Comparison of ENCODE assay signal across 7 mouse cellular contexts in the genomic region with DNA sequence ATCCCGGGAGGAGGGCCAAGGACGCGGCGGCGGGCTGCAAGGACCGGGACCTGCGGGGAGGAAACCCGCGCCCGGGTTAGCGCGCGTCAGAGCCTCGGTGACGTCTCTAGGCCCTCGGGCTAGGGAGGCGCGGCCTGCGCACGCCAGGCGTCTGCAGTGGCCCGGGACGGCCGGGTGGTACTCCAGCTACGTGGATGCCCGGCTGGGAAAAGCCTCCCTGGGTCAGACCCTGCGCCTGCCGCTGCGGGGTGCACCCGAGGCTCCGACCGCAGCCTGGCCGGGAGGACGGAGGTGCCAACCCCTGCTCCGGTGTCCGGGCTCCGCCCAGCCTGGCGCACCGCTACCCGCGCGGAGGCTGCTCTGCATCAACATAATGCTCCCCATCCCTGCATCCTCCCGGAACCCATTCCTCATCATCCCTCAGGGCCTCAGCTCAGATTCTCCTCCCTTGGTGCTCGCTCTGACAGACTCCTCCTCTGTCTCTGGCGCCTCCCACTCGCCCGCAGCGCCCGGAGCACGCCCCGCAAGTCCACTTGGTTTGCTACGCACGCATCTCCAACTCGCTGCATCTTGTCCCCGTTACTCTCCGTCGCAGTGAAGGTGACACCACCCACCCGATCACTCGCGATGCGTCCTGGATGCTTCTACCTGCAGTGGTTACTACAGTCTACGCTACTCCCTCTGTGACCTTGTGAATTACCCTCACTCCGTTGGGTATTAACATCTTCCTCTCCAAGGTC. TPM values are rescaled to one million over a fixed set of nuclear protein-coding genes. Genes with fewer than 3 reads are reported as not detected.
A peak's percentile ranks its signal among the peaks of the same experiment; 100 is the strongest.
DNase-seq lines count a peak whose midpoint lies in the region; ATAC-seq lines count a peak whose summit lies in the region.

No protein-coding gene starts in this region.

- H3K27ac ChIP-seq in intestine, embryonic 16.5 days (ENCODE audit: low read length): peak overlapping the region; percentile 9; the same call in 1 of the 2 replicates
- H3K27ac ChIP-seq in midbrain, embryonic 10.5 days (replicated peaks): peak overlapping the region; percentile 43

- H3K4me3 ChIP-seq in intestine, embryonic 16.5 days (ENCODE audit: low read length): peak overlapping the region; percentile 74
- H3K4me3 ChIP-seq in midbrain, embryonic 10.5 days: peak overlapping the region; percentile 69

- peaks cover 22% of the 10 kb centered on the region for H3K4me1 ChIP-seq in intestine, embryonic 16.5 days (ENCODE audit: control insufficient read depth, insufficient read depth, low read length)
- peaks cover 36% of the 10 kb centered on the region for H3K4me1 ChIP-seq in midbrain, embryonic 10.5 days

- under 1% methylated on average over 63 of the region's 63 CpGs for WGBS in intestine, embryonic 16.5 days
- WGBS in midbrain, embryonic 10.5 days: under 1% methylated on average over 63 of the region's 63 CpGs

- peak overlapping the region; percentile 70 for H3K9ac ChIP-seq in intestine, embryonic 16.5 days (ENCODE audit: low read depth, low read length)

- ATAC-seq in activated CD4-positive, CD25-positive, alpha-beta regulatory T cell, adult 4 months: peak; percentile 67
- peak; percentile 49 for ATAC-seq in intestine, embryonic 16.5 days

- H3K27me3 ChIP-seq in intestine, embryonic 16.5 days (replicated peaks; ENCODE audit: control insufficient read depth, insufficient read depth, low read length): peaks cover 17% of the 10 kb centered on the region
- H3K27me3 ChIP-seq in midbrain, embryonic 10.5 days (ENCODE audit: low read depth, poor library complexity, severe bottlenecking): peaks cover 82% of the 10 kb centered on the region

- intact Hi-C loops in left cerebral cortex, postnatal 4 days (cut with DNase I): loop anchor here (2.0 to 5.0 kb wide), 2 partner anchors 72 to 123 kb away; no protein-coding TSS in a partner anchor

- no peaks in the 10 kb centered on the region for H3K36me3 ChIP-seq in intestine, embryonic 16.5 days (ENCODE audit: control insufficient read depth, insufficient read depth, low read length)
- H3K36me3 ChIP-seq in midbrain, embryonic 10.5 days: no peaks in the 10 kb centered on the region

- no peaks in the 10 kb centered on the region for H3K9me3 ChIP-seq in intestine, embryonic 16.5 days (ENCODE audit: control insufficient read depth, low read length)
- H3K9me3 ChIP-seq in midbrain, embryonic 10.5 days (replicated peaks): no peaks in the 10 kb centered on the region

- H3K4me2 ChIP-seq in intestine, embryonic 16.5 days (ENCODE audit: low read depth, low read length): peak overlapping the region; percentile 100

- peak; percentile 64 for DNase-seq in embryo, embryonic 10.5 days (ENCODE audit: low spot score)
- DNase-seq in gastrocnemius, postnatal 4 days (ENCODE audit: low spot score in 2 of 2): peak; percentile 36 to 54
- peak; percentile 65 for DNase-seq in left cerebral cortex, postnatal 4 days
- DNase-seq in midbrain, embryonic 10.5 days (ENCODE audit: low spot score): peak; percentile 69
- peak; percentile 76 for DNase-seq in skeletal muscle tissue, adult 2 months (ENCODE audit: low read depth, low spot score)

RNA-seq across cellular contexts. Expression of a gene that starts 33.3 kb away (rescaled TPM):
- polyA plus RNA-seq in activated CD4-positive, CD25-positive, alpha-beta regulatory T cell, adult 4 months (2017; shearing (Covaris generic)): 10 to 100 TPM; 48.6 to 56.9 TPM
- 10 to 100 TPM; 56.5 to 56.8 TPM for total RNA-seq in gastrocnemius, postnatal 4 days (2021)
- polyA plus RNA-seq in intestine, embryonic 16.5 days (2015; fragmentation: Nextera tagmentation; extraction: Ambion mirVana): 14.9 and 17.9 TPM in 2 replicates
- total RNA-seq in left cerebral cortex, postnatal 4 days (2021): 100 to 1,000 TPM in 1 of 2 experiments, 10 to 100 TPM in 1; 95.7 to 102 TPM
- 36.7 and 41.3 TPM in 2 replicates for polyA plus RNA-seq in midbrain, embryonic 10.5 days (2016; fragmentation: Nextera tagmentation; extraction: Ambion mirVana)

RNA-seq across cellular contexts. Expression of a gene that starts 35.3 kb away (rescaled TPM):
- polyA plus RNA-seq in activated CD4-positive, CD25-positive, alpha-beta regulatory T cell, adult 4 months (2017; shearing (Covaris generic)): 1 to 10 TPM in 1 of 2 experiments, under 1 TPM in 1; 0.59 to 1.1 TPM
- 10 to 100 TPM; 44.8 to 59.4 TPM for total RNA-seq in gastrocnemius, postnatal 4 days (2021)
- 16.6 and 17.6 TPM in 2 replicates for polyA plus RNA-seq in intestine, embryonic 16.5 days (2015; fragmentation: Nextera tagmentation; extraction: Ambion mirVana)
- 10 to 100 TPM; 10.3 to 12.4 TPM for total RNA-seq in left cerebral cortex, postnatal 4 days (2021)
- polyA plus RNA-seq in midbrain, embryonic 10.5 days (2016; fragmentation: Nextera tagmentation; extraction: Ambion mirVana): 0.96 and 1.6 TPM in 2 replicates

Comparison
In these comparisons a context has a peak if more than half of its experiments do, and no peak if none do; other contexts are left out.
1. Peak in every context shown above with its lines: DNase-seq, ATAC-seq, H3K4me3 ChIP-seq and H3K27ac ChIP-seq.